Mouse (Mus musculus) bone marrow, adult 2 months (tissue): ENCODE data around the gene Arhgap23.

Experiments
- CTCF ChIP-seq: fragments of 200-500 bp; IDR thresholded peaks from 2 replicates; pipeline ENCODE4 v1.5.1; 2011; ENCODE audit warnings: low read length, control low read depth; ENCODE audit not compliant: control insufficient read depth, insufficient read depth
- POLR2A ChIP-seq: fragments of 200-500 bp; IDR thresholded peaks from 2 replicates; pipeline ENCODE4 v1.6.1; 2011; ENCODE audit warnings: low read depth, mild to moderate bottlenecking, control low read depth, low read length, borderline replicate concordance; ENCODE audit not compliant: control insufficient read depth

GRCm38 (mm10) chr11:97437745-97438144, 22.4 kb downstream of the Arhgap23 start:
- TF ChIP-seq POLR2A (no peak), CTCF (no peak)
